Mouse (Mus musculus): ENCODE measurements at regions not wholly inside any gene's neighbourhood (a gene's known extent, or its start where the extent isn't known, plus 50 kb on each side); places are given as distances from the start of the nearest gene placed in this dataset.
A peak's percentile ranks its signal among the peaks of the same experiment; 100 is the strongest.

- DNase-seq = no peak
These were observed 524.8 kb upstream of the Pappa start for GRCm38 (mm10) chr4:64599222-64599621.

- DNase-seq = no peak
These were observed 501.2 kb upstream of the Pappa start for GRCm38 (mm10) chr4:64622771-64623170.

GRCm38 (mm10) chr4:64632189-64632588, 491.8 kb upstream of the Pappa start:
- no peak for DNase-seq

- DNase-seq = no peak
These were observed 488.6 kb upstream of the Pappa start for GRCm38 (mm10) chr4:64635256-64635962.

- DNase-seq = no peak
These were observed 483.9 kb upstream of the Pappa start for GRCm38 (mm10) chr4:64640056-64640455.

GRCm38 (mm10) chr4:64640976-64641375, 483.0 kb upstream of the Pappa start:
- DNase-seq = no peak

GRCm38 (mm10) chr4:64645141-64645540, 478.8 kb upstream of the Pappa start:
- DNase-seq = no peak

GRCm38 (mm10) chr4:64654157-64654556, 469.8 kb upstream of the Pappa start:
- DNase-seq = no peak

GRCm38 (mm10) chr4:64655534-64655933, 468.4 kb upstream of the Pappa start:
- no peak for DNase-seq

- DNase-seq = no peak
These were observed 460.3 kb upstream of the Pappa start for GRCm38 (mm10) chr4:64663722-64664121.

- DNase-seq = no peak
These were observed 456.0 kb upstream of the Pappa start for GRCm38 (mm10) chr4:64667998-64668397.

GRCm38 (mm10) chr4:64669722-64670121, 454.3 kb upstream of the Pappa start:
- no peak for DNase-seq

GRCm38 (mm10) chr4:64676438-64676837, 447.5 kb upstream of the Pappa start:
- no peak for DNase-seq

- no peak for DNase-seq
These were observed 447.1 kb upstream of the Pappa start for GRCm38 (mm10) chr4:64676881-64677280.

GRCm38 (mm10) chr4:64684654-64685053, 439.3 kb upstream of the Pappa start:
- DNase-seq = no peak

- no peak for DNase-seq
These were observed 427.8 kb upstream of the Pappa start for GRCm38 (mm10) chr4:64696134-64696533.

GRCm38 (mm10) chr4:64723296-64723695, 400.7 kb upstream of the Pappa start:
- no peak for DNase-seq

GRCm38 (mm10) chr4:64724851-64725250, 399.1 kb upstream of the Pappa start:
- no peak for DNase-seq

GRCm38 (mm10) chr4:64755986-64756385, 368.0 kb upstream of the Pappa start:
- DNase-seq = no peak

GRCm38 (mm10) chr4:64768610-64769009, 355.4 kb upstream of the Pappa start:
- DNase-seq = no peak

- DNase-seq = no peak
These were observed 320.1 kb upstream of the Pappa start for GRCm38 (mm10) chr4:64803886-64804285.

- DNase-seq = peak; percentile 7
These were observed 319.0 kb upstream of the Pappa start for GRCm38 (mm10) chr4:64804996-64805395.

GRCm38 (mm10) chr4:64807148-64807547, 316.8 kb upstream of the Pappa start:
- no peak for DNase-seq

- peak; percentile 10 for DNase-seq
These were observed 312.0 kb upstream of the Pappa start for GRCm38 (mm10) chr4:64811974-64812373.

GRCm38 (mm10) chr4:64812812-64813211, 311.2 kb upstream of the Pappa start:
- no peak for DNase-seq

All from kidney, postnatal 10 days (tissue).